Mouse (Mus musculus) midbrain, postnatal 0 days (tissue): Measurements from ENCODE around the gene Pitx3. TPM values are rescaled to one million over a fixed set of nuclear protein-coding genes. Genes with fewer than 3 reads are reported as not detected.

Experiments
- ATAC-seq: fragments of 200-750 bp; cut with Nextera tagmentation; 2 replicates; pipeline ENCODE4 v1.8.0; 2017; ENCODE audit warnings: moderate number of reproducible peaks, mild to moderate bottlenecking, moderate TSS enrichment, moderate library complexity; ENCODE audit not compliant: low FRiP score
- DNase-seq: peaks from one replicate; pipeline ENCODE4 v3.0.0-alpha.2; 2015; ENCODE audit warnings: low spot score
- H3K27ac ChIP-seq: fragments of 300-500 bp; sonication (generic); 2 replicates; pipeline ENCODE4 v1.5.1; 2014; ENCODE audit warnings: low read depth, mild to moderate bottlenecking, low read length, mixed read lengths
- H3K27me3 ChIP-seq: fragments of 300-500 bp; sonication (generic); 2 replicates; pipeline ENCODE4 v1.6.1; 2014; ENCODE audit warnings: low read length, control low read depth, mixed read lengths; ENCODE audit not compliant: insufficient read depth
- H3K36me3 ChIP-seq: fragments of 300-500 bp; sonication (generic); 2 replicates; pipeline ENCODE4 v1.6.1; 2014; ENCODE audit warnings: low read length, control low read depth, mixed read lengths; ENCODE audit not compliant: insufficient read depth
- H3K4me1 ChIP-seq: fragments of 300-500 bp; sonication (generic); 2 replicates; pipeline ENCODE4 v1.6.1; 2014; ENCODE audit warnings: mild to moderate bottlenecking, control low read depth, antibody characterized with exemption, low read length, mixed read lengths; ENCODE audit not compliant: insufficient read depth
- H3K4me2 ChIP-seq: fragments of 300-500 bp; sonication (generic); 2 replicates; pipeline ENCODE4 v1.6.1; 2014; ENCODE audit warnings: low read depth, mild to moderate bottlenecking, low read length, mixed read lengths; ENCODE audit not compliant: poor library complexity, severe bottlenecking
- H3K4me3 ChIP-seq: fragments of 300-500 bp; sonication (generic); 2 replicates; pipeline ENCODE4 v1.5.1; 2014; ENCODE audit warnings: low read depth, mild to moderate bottlenecking, low read length, moderate library complexity
- H3K9ac ChIP-seq: fragments of 300-500 bp; sonication (generic); replicated peaks from 2 replicates; pipeline ENCODE4 v1.6.1; 2014; ENCODE audit warnings: mild to moderate bottlenecking, low read length, moderate library complexity, mixed read lengths; ENCODE audit not compliant: poor library complexity, severe bottlenecking
- H3K9me3 ChIP-seq: fragments of 300-500 bp; sonication (generic); 2 replicates; pipeline ENCODE4 v1.6.1; 2016; ENCODE audit warnings: low read length, control low read depth
- CTCF ChIP-seq: IDR thresholded peaks from 2 replicates; pipeline ENCODE4 v1.5.1; 2016; ENCODE audit warnings: antibody characterized with exemption, mild to moderate bottlenecking
- WGBS: fragments of 180-500 bp; shearing (Covaris S2); extraction: QIAGEN DNeasy Blood & Tissue Kit; methylation state at CpG from one replicate; pipeline ENCODE4 v1.1.7; 2014; 5-methylcytosine and 5-hydroxymethylcytosine counted together
- polyA plus RNA-seq: library from polyadenylated mRNA; unstranded; fragments of >200 nt; fragmentation: Nextera tagmentation; extraction: Ambion mirVana; gene quantifications from 2 replicates; pipeline ENCODE4 v1.2.1, GENCODE M21; 2015
- total RNA-seq: library from RNA; depleted of rRNA; stranded (reverse); fragments of >200 nt; gene quantifications from 2 replicates; pipeline ENCODE4 v1.2.3, GENCODE M21; 2014

Gene Pitx3
- total and polyA plus RNA-seq, 2 experiments from 2014 or later: 2.7 to 3.1 TPM

DNA sequence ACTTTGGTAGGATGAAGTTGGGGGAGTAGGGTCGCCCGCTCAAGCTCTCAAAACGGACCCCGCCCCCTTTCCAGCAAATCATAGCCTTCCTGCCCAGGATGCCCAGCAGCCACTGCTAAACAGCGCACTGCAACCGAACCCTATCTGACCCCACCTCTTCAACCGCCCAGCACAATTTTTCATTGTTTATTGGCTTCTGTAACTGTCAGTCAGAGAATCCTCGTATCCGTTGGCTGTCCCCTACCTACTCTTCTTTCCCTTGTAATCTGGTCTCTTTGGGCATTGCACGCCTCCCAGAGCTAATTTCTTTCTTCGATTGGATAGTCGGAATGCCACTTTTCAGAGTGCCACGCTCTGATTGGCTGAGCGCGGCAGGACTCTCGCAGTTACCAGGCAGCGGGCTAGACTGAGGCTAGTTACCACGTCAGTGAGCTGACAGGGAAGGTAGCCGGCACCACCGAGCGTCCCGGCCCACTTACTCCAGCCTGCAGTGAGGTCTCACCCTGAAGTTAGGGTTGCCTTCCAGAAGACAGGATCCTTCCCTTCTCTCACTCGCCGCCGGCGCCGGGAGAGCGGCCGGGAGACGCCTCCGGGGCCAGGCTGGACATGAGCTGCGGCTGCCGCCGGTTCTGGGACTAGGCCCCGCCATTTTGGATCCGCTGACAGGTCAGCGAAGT is 4.1 kb upstream of the Pitx3 start, which contains the start of gene Gbf1:
TSS of gene Gbf1 (plus strand) at position 383 of the 677 bp plus-strand sequence.
- Histone ChIP-seq H3K27me3 (peaks cover 31% of the 10 kb centered on the region), H3K4me2 (peak within 1 kb of the TSS; percentile 83), H3K9ac (peak within 1 kb of the TSS; percentile 77), H3K36me3 (no peaks in the 10 kb centered on the region), H3K9me3 (no peaks in the 10 kb centered on the region), H3K4me3 (peak within 1 kb of the TSS; percentile 89), H3K27ac (peak within 1 kb of the TSS; percentile 77), H3K4me1 (peaks cover 19% of the 10 kb centered on the region)
- WGBS: under 1% methylated on average over 37 of the region's 37 CpGs
- DNase-seq (peak; percentile 99), ATAC-seq (peak; percentile 99)
- peak; percentile 23 for TF ChIP-seq CTCF

DNA sequence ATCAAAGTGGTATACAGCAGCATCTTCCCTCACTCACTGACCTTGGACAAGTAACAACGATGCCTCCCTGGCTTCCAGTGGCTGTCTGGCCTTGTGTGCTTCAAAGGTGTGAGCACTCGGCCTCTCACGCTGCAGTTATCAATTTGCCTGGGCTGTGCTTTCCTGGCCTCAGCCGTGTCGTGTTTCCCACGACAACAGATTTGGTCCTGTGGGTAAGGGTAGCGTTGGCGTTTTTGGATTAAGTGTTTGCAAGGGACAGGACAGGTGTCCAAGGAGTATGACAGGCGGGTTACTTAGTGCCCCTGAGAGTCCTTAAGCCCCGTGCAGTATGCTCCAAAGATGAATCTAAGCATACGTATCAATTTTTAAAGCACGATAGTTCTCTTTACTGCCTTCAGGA is 965 bp upstream of the Pitx3 start:
- DNase-seq (no peak), ATAC-seq (no peak)
- no peak overlapping the region for H3K9ac ChIP-seq
- H3K36me3 ChIP-seq: no peaks in the 10 kb centered on the region
- WGBS: 27% methylated on average over 12 of the region's 12 CpGs
- no peak for TF ChIP-seq CTCF
- no peak overlapping the region for H3K27ac ChIP-seq
- H3K4me3 ChIP-seq: peak overlapping the region; percentile 48; the same call in 1 of the 2 replicates
- peaks cover 52% of the 10 kb centered on the region for H3K27me3 ChIP-seq
- H3K4me2 ChIP-seq: peak overlapping the region; percentile 100; the same call in 1 of the 2 replicates
- no peaks in the 10 kb centered on the region for H3K9me3 ChIP-seq
- H3K4me1 ChIP-seq: peaks cover 17% of the 10 kb centered on the region

DNA sequence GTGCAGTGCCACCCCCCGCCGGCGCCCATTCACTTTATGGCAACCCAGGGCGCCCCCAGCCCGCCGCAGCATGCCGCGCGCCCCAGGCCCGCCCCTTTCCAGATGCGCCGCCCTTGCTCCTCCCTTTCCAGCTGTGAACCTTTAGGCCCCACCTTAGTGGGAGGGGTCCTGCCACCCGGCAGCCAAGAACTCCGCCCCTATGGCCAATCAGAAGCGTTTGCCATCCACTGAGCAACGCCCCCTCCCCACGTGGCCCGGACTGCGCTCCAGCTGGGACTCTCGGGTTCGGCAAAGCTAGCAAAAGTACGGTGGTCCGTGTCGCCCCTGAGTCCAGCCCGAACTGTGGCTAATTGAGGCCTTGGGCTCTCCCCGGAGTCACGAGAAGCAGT is 240 bp upstream of the Pitx3 start:
- peak overlapping the region; percentile 48 for H3K4me3 ChIP-seq
- H3K4me1 ChIP-seq: peaks cover 9% of the 10 kb centered on the region
- H3K36me3 ChIP-seq: no peaks in the 10 kb centered on the region
- H3K4me2 ChIP-seq: peak overlapping the region; percentile 100
- H3K27ac ChIP-seq: no peak overlapping the region
- DNase-seq: peak; percentile 79
- 2% methylated on average over 27 of the region's 27 CpGs for WGBS
- H3K9me3 ChIP-seq: no peaks in the 10 kb centered on the region
- H3K9ac ChIP-seq: 0 out of 2 replicates have a peak overlapping the region, but pooled peaks have one; percentile 36
- peak; percentile 39 for ATAC-seq
- peak; percentile 10; the same call in 1 of the 2 replicates for TF ChIP-seq CTCF
- H3K27me3 ChIP-seq: peaks cover 52% of the 10 kb centered on the region

DNA sequence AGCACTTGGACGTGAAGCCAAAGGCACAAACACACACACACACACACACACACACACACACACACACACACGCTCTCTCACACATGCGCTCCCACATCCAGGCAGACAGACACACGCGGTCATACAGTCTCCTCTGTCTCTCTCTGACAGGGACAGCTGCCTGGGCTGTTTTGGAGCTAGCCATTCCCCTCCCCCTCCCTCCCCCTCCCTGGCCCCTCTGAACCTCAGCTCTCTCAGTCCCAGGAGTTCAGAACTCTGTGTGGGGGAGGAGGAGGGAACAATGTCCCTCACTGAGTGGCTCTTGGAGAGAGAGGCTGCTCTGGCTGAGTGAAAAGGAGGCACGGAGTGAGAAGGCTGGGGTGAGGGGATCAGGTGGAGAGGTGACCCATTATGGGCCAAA is 7.0 kb downstream of the Pitx3 start:
- H3K36me3 ChIP-seq: no peaks in the 10 kb centered on the region
- DNase-seq (no peak), ATAC-seq (no peak)
- no peak for TF ChIP-seq CTCF
- 0 out of 2 replicates have a peak, but pooled peaks cover 1% of the 10 kb centered on the region for H3K4me1 ChIP-seq
- H3K4me3 ChIP-seq: no peak overlapping the region
- no peak overlapping the region for H3K9ac ChIP-seq
- H3K4me2 ChIP-seq: no peak overlapping the region
- H3K27ac ChIP-seq: no peak overlapping the region
- H3K27me3 ChIP-seq: peaks cover 30% of the 10 kb centered on the region
- 22% methylated on average over 6 of the region's 6 CpGs for WGBS
- H3K9me3 ChIP-seq: no peaks in the 10 kb centered on the region

DNA sequence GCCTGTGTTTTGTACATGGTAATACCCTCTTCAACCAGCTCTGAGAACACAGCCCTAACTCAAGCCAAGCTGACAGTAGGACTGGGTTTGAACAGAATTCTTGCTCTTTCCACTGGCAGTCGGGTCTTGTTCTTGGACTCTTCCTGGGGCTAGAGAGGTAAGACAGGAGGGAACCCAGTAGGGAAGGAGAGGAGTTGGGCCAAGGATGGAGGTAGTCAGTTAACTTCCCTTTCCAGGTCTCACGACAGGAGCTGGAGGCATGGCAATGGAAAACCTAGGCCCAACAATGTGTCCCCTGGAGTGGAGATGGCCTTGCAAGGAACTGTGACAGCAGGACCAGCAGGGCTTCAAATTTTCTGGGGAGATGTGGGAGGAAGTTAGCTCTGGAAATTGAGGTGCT is 7.8 kb downstream of the Pitx3 start:
- Histone ChIP-seq H3K9ac (no peak overlapping the region), H3K4me3 (no peak overlapping the region), H3K4me2 (no peak overlapping the region), H3K36me3 (no peaks in the 10 kb centered on the region), H3K4me1 (0 out of 2 replicates have a peak, but pooled peaks cover 2% of the 10 kb centered on the region), H3K27me3 (peaks cover 23% of the 10 kb centered on the region), H3K9me3 (no peaks in the 10 kb centered on the region), H3K27ac (no peak overlapping the region)
- ATAC-seq (no peak), DNase-seq (no peak)
- WGBS: 73% methylated on average over 2 of the region's 2 CpGs
- no peak for TF ChIP-seq CTCF
